Mouse (Mus musculus) brain, embryonic 14.5 days (tissue): ENCODE measurements around the gene Celsr3.

Experiments
- CTCF ChIP-seq: fragments of 200-500 bp; IDR thresholded peaks from 2 replicates; pipeline ENCODE4 v1.5.1; 2012; ENCODE audit warnings: inconsistent platforms, mild to moderate bottlenecking, moderate library complexity, borderline replicate concordance; ENCODE audit not compliant: insufficient read depth, insufficient read length; ENCODE audit errors: extremely low read depth
- POLR2A ChIP-seq: fragments of 200-500 bp; IDR thresholded peaks from 2 replicates; pipeline ENCODE4 v1.6.1; 2012; ENCODE audit warnings: mild to moderate bottlenecking, inconsistent platforms, borderline replicate concordance; ENCODE audit not compliant: poor library complexity, insufficient read depth, insufficient read length, severe bottlenecking; ENCODE audit errors: extremely low read depth

- TF ChIP-seq CTCF: no peak
- TF ChIP-seq POLR2A: no peak
Measured at GRCm38 (mm10) chr9:108785416-108785815, 40.7 kb upstream of the Celsr3 start.
